ENCODE assay signal across 23 mouse cellular contexts in genomic region chr4:70221878-70222277, GRCm38 (mm10).
DNase-seq lines count a peak whose midpoint lies in the region; ATAC-seq and TF ChIP-seq lines count a peak whose summit lies in the region.
"Had no signal": no experiment of that assay in that cellular context is flagged by ENCODE, and none has a peak within 500 bp of the region (broad histone marks: within the 10 kb centered on the region; RNA-seq: fewer than 3 reads in every experiment).

No protein-coding gene starts in this region.

- DNase-seq in heart, adult 11 months, result peak; percentile 92
- DNase-seq in hindbrain, postnatal 0 days (ENCODE audit: low spot score), result no peak
- DNase-seq in hindbrain, embryonic 11.5 days (ENCODE audit: low spot score), result no peak
- peak; percentile 18 for DNase-seq in kidney, postnatal 0 days (ENCODE audit: low spot score)
- no peak for DNase-seq in kidney, adult 9 months
- DNase-seq in NIH3T3 (ENCODE audit: low read depth), result peak; percentile 22
- DNase-seq in right cerebral cortex, postnatal 4 days, result no peak
- DNase-seq: adrenal gland, postnatal 25 days; cerebellum, adult 11-12 months; cerebellum, adult 9-11 months; gastrocnemius, postnatal 36 days; lung, embryonic 14.5 days; lung, postnatal 14 days; midbrain, embryonic 14.5 days; thymus, adult 18-20 months; thymus, postnatal 25 days had no signal

- 0 out of 2 replicates have a peak, but pooled peaks cover 5% of the 10 kb centered on the region for H3K36me3 ChIP-seq in heart, embryonic 11.5 days (ENCODE audit: control insufficient read depth, insufficient read depth, low read length)
- peaks cover 6% of the 10 kb centered on the region; the same call in 1 of the 2 replicates for H3K36me3 ChIP-seq in hindbrain, postnatal 0 days (ENCODE audit: insufficient read depth, low read length)
- 0 out of 2 replicates have a peak, but pooled peaks cover 3% of the 10 kb centered on the region for H3K36me3 ChIP-seq in hindbrain, embryonic 11.5 days (ENCODE audit: control insufficient read depth, insufficient read depth, low read length)
- H3K36me3 ChIP-seq in kidney, postnatal 0 days (ENCODE audit: insufficient read depth, low read length), result 0 out of 2 replicates have a peak, but pooled peaks cover 10% of the 10 kb centered on the region

- no peak overlapping the region for H3K9ac ChIP-seq in heart, embryonic 11.5 days (ENCODE audit: low read depth, low read length)
- no peak overlapping the region for H3K9ac ChIP-seq in hindbrain, postnatal 0 days (replicated peaks; ENCODE audit: low read length)
- no peak overlapping the region for H3K9ac ChIP-seq in hindbrain, embryonic 11.5 days (ENCODE audit: low read depth, low read length)
- H3K9ac ChIP-seq in kidney, postnatal 0 days (ENCODE audit: low read depth, low read length), result no peak overlapping the region
- H3K9ac ChIP-seq: embryonic facial prominence, embryonic 13.5 days; forebrain, embryonic 15.5 days; liver, embryonic 15.5 days; lung, embryonic 14.5 days had no signal

- H3K27ac ChIP-seq in heart, embryonic 11.5 days (ENCODE audit: low read depth, low read length), result no peak overlapping the region
- H3K27ac ChIP-seq in hindbrain, postnatal 0 days, result no peak overlapping the region
- no peak overlapping the region for H3K27ac ChIP-seq in hindbrain, embryonic 11.5 days (ENCODE audit: low read depth, low read length)
- H3K27ac ChIP-seq in kidney, postnatal 0 days, result no peak overlapping the region
- H3K27ac ChIP-seq: embryonic facial prominence, embryonic 13.5 days; forebrain, embryonic 10.5 days; forebrain, embryonic 15.5 days; liver, embryonic 15.5 days; stomach, postnatal 0 days had no signal

- H3K4me2 ChIP-seq in heart, embryonic 11.5 days, result no peak overlapping the region
- H3K4me2 ChIP-seq in hindbrain, postnatal 0 days (ENCODE audit: low read depth, low read length), result no peak overlapping the region
- H3K4me2 ChIP-seq in hindbrain, embryonic 11.5 days (replicated peaks; ENCODE audit: low read depth, low read length), result no peak overlapping the region
- H3K4me2 ChIP-seq in kidney, postnatal 0 days (ENCODE audit: low read length), result no peak overlapping the region
- H3K4me2 ChIP-seq: embryonic facial prominence, embryonic 13.5 days; forebrain, embryonic 15.5 days; liver, embryonic 15.5 days; lung, embryonic 14.5 days had no signal

- ATAC-seq in heart, embryonic 11.5 days (replicated peaks; ENCODE audit: insufficient number of reproducible peaks, low FRiP score, low TSS enrichment), result no peak
- peak; percentile 41; the same call in 1 of the 2 replicates for ATAC-seq in hindbrain, postnatal 0 days
- ATAC-seq in hindbrain, embryonic 11.5 days (ENCODE audit: low FRiP score), result no peak
- ATAC-seq in kidney, postnatal 0 days (replicated peaks; ENCODE audit: low FRiP score, low read depth), result no peak; the same call in 1 of the 2 replicates
- ATAC-seq: forebrain, embryonic 15.5 days; inflammation-experienced regulatory T-cells, adult 6 months had no signal

- no peak for TF ChIP-seq CTCF in hindbrain, postnatal 0 days (IDR thresholded peaks at IDR 0.05; ENCODE audit: low read depth)
- no peak for TF ChIP-seq CTCF in kidney, postnatal 0 days (IDR thresholded peaks at IDR 0.05; ENCODE audit: low read depth)

- H3K27me3 ChIP-seq in heart, embryonic 11.5 days (ENCODE audit: control insufficient read depth, insufficient read depth, low read length), result no peaks in the 10 kb centered on the region
- no peaks in the 10 kb centered on the region for H3K27me3 ChIP-seq in hindbrain, postnatal 0 days (ENCODE audit: insufficient read depth, low read length)
- H3K27me3 ChIP-seq in hindbrain, embryonic 11.5 days (ENCODE audit: control insufficient read depth, insufficient read depth, low read length), result no peaks in the 10 kb centered on the region
- H3K27me3 ChIP-seq in kidney, postnatal 0 days (ENCODE audit: insufficient read depth, low read length), result no peaks in the 10 kb centered on the region
- H3K27me3 ChIP-seq: embryonic facial prominence, embryonic 13.5 days; forebrain, embryonic 15.5 days; liver, embryonic 15.5 days had no signal

- no peaks in the 10 kb centered on the region for H3K9me3 ChIP-seq in heart, embryonic 11.5 days (replicated peaks; ENCODE audit: control insufficient read depth, low read length)
- H3K9me3 ChIP-seq in hindbrain, postnatal 0 days (ENCODE audit: low read length), result no peaks in the 10 kb centered on the region
- no peaks in the 10 kb centered on the region for H3K9me3 ChIP-seq in hindbrain, embryonic 11.5 days (ENCODE audit: control insufficient read depth, low read length)
- no peaks in the 10 kb centered on the region for H3K9me3 ChIP-seq in kidney, postnatal 0 days (replicated peaks; ENCODE audit: low read length)
- H3K9me3 ChIP-seq: embryonic facial prominence, embryonic 13.5 days; forebrain, embryonic 10.5 days; forebrain, embryonic 15.5 days; liver, embryonic 15.5 days had no signal

- no peaks in the 10 kb centered on the region for H3K4me1 ChIP-seq in heart, embryonic 11.5 days (ENCODE audit: control insufficient read depth, insufficient read depth, low read length)
- peaks cover 5% of the 10 kb centered on the region; the same call in 1 of the 2 replicates for H3K4me1 ChIP-seq in hindbrain, postnatal 0 days (ENCODE audit: insufficient read depth, low read length)
- H3K4me1 ChIP-seq in hindbrain, embryonic 11.5 days (replicated peaks; ENCODE audit: control insufficient read depth, insufficient read depth, low read length), result no peaks in the 10 kb centered on the region
- H3K4me1 ChIP-seq in kidney, postnatal 0 days (replicated peaks; ENCODE audit: insufficient read depth, low read length), result no peaks in the 10 kb centered on the region
- H3K4me1 ChIP-seq: forebrain, embryonic 10.5 days had no signal

- 71% methylated on average over 3 of the region's 3 CpGs for WGBS in heart, embryonic 11.5 days (ENCODE audit: insufficient replicate concordance)
- 53% methylated on average over 3 of the region's 3 CpGs for WGBS in hindbrain, postnatal 0 days
- 64% methylated on average over 3 of the region's 3 CpGs for WGBS in hindbrain, embryonic 11.5 days
- 27% methylated on average over 3 of the region's 3 CpGs for WGBS in kidney, postnatal 0 days

- no peak overlapping the region for H3K4me3 ChIP-seq in heart, embryonic 11.5 days (ENCODE audit: low read depth, low read length)
- H3K4me3 ChIP-seq in hindbrain, postnatal 0 days (ENCODE audit: low read length), result no peak overlapping the region
- H3K4me3 ChIP-seq in hindbrain, embryonic 11.5 days (ENCODE audit: low read depth, low read length), result no peak overlapping the region
- H3K4me3 ChIP-seq in kidney, postnatal 0 days (replicated peaks; ENCODE audit: low read depth, low read length), result no peak overlapping the region
- H3K4me3 ChIP-seq: embryonic facial prominence, embryonic 13.5 days; forebrain, embryonic 10.5 days; forebrain, embryonic 15.5 days; liver, embryonic 15.5 days had no signal

Comparison
In these comparisons a context has a peak if more than half of its experiments do, and no peak if none do; other contexts are left out.
1. DNase-seq: peak in heart, adult 11 months (single experiment), kidney, postnatal 0 days (single experiment) and NIH3T3 (single experiment); none in hindbrain, postnatal 0 days (single experiment), hindbrain, embryonic 11.5 days (single experiment), kidney, adult 9 months (single experiment) and right cerebral cortex, postnatal 4 days (single experiment).